Mouse (Mus musculus) megakaryocyte, embryonic 14.5 days (primary cell): ENCODE measurements around the gene Rhof. TPM values are rescaled to one million over a fixed set of nuclear protein-coding genes. Genes with fewer than 3 reads are reported as not detected.

ENCODE experiments used
- H3K27me3 ChIP-seq: replicated peaks from 2 replicates; pipeline ENCODE3; 2012; ENCODE audit warnings: inconsistent platforms
- H3K36me3 ChIP-seq: replicated peaks from 2 replicates; pipeline ENCODE3; 2012; ENCODE audit warnings: low read length, inconsistent platforms, mixed read lengths
- H3K4me1 ChIP-seq: 2 replicates; pipeline ENCODE4 v1.6.1; 2012; ENCODE audit warnings: inconsistent platforms
- H3K4me3 ChIP-seq: replicated peaks from 2 replicates; pipeline ENCODE3; 2012; ENCODE audit warnings: moderate library complexity, mild to moderate bottlenecking, inconsistent platforms
- H3K9me3 ChIP-seq: 2 replicates; pipeline ENCODE4 v1.6.1; 2012; ENCODE audit warnings: inconsistent platforms
- FLI1 ChIP-seq: IDR thresholded peaks from 2 replicates; pipeline ENCODE4 v1.6.1; 2012; ENCODE audit warnings: low read length, inconsistent platforms, mixed read lengths
- GATA1 ChIP-seq: IDR thresholded peaks from 3 replicates; pipeline ENCODE4 v1.6.1; 2012; ENCODE audit warnings: mixed read lengths, low read length, inconsistent platforms, borderline replicate concordance
- polyA plus RNA-seq: library from polyadenylated mRNA; stranded (reverse); fragments of >175 nt; gene quantifications from 2 replicates; pipeline ENCODE4 v1.2.3, GENCODE M21; 2012; ENCODE audit warnings: low replicate concordance; ENCODE audit not compliant: insufficient read depth

The Rhof gene
- polyA plus RNA-seq, 1 experiment = 61.2 TPM

- TF ChIP-seq FLI1 = no peak
- Histone ChIP-seq H3K9me3 (no peaks in the 10 kb centered on the region), H3K36me3 (peaks cover 57% of the 10 kb centered on the region), H3K4me1 (peaks cover 63% of the 10 kb centered on the region), H3K4me3 (peak overlapping the region; percentile 96), H3K27me3 (no peaks in the 10 kb centered on the region)
These were observed 4.8 kb upstream of the Rhof start for GRCm38 (mm10) chr5:123137044-123137909.

GRCm38 (mm10) chr5:123136361-123137043 lies 4.0 kb upstream of the Rhof start:
- peaks cover 59% of the 10 kb centered on the region for H3K36me3 ChIP-seq

GRCm38 (mm10) chr5:123135471-123136360 lies 3.2 kb upstream of the Rhof start:
- H3K9me3 ChIP-seq = no peaks in the 10 kb centered on the region
- TF ChIP-seq GATA1 (no peak), FLI1 (no peak)
- peak overlapping the region; percentile 96 for H3K4me3 ChIP-seq
- H3K4me1 ChIP-seq = peaks cover 79% of the 10 kb centered on the region
- peaks cover 66% of the 10 kb centered on the region for H3K36me3 ChIP-seq
- no peaks in the 10 kb centered on the region for H3K27me3 ChIP-seq

More at GRCm38 (mm10) chr5:123136361-123137043, 4.0 kb upstream of the Rhof start:
- no peaks in the 10 kb centered on the region for H3K27me3 ChIP-seq
- H3K4me1 ChIP-seq = peaks cover 71% of the 10 kb centered on the region
- TF ChIP-seq GATA1 (no peak), FLI1 (no peak)
- no peaks in the 10 kb centered on the region for H3K9me3 ChIP-seq
- peak overlapping the region; percentile 96 for H3K4me3 ChIP-seq

GRCm38 (mm10) chr5:123134875-123135382 lies 2.4 kb upstream of the Rhof start:
- Histone ChIP-seq H3K27me3 (no peaks in the 10 kb centered on the region), H3K36me3 (peaks cover 74% of the 10 kb centered on the region), H3K4me1 (peaks cover 87% of the 10 kb centered on the region), H3K9me3 (no peaks in the 10 kb centered on the region), H3K4me3 (peak overlapping the region; percentile 96)
- TF ChIP-seq FLI1 (no peak), GATA1 (no peak)

- peak overlapping the region; percentile 96 for H3K4me3 ChIP-seq
- H3K9me3 ChIP-seq = no peaks in the 10 kb centered on the region
- no peak for TF ChIP-seq GATA1
- no peak for TF ChIP-seq FLI1
- H3K4me1 ChIP-seq = peaks cover 92% of the 10 kb centered on the region
- H3K27me3 ChIP-seq = no peaks in the 10 kb centered on the region
- peaks cover 79% of the 10 kb centered on the region for H3K36me3 ChIP-seq
These were observed 1.8 kb upstream of the Rhof start for GRCm38 (mm10) chr5:123134186-123134874.

GRCm38 (mm10) chr5:123133784-123134143 lies 1.3 kb upstream of the Rhof start:
- H3K4me1 ChIP-seq = peaks cover 96% of the 10 kb centered on the region
- TF ChIP-seq FLI1 (no peak), GATA1 (no peak)
- H3K4me3 ChIP-seq = peak overlapping the region; percentile 29
- H3K27me3 ChIP-seq = no peaks in the 10 kb centered on the region
- H3K36me3 ChIP-seq = peaks cover 82% of the 10 kb centered on the region
- H3K9me3 ChIP-seq = no peaks in the 10 kb centered on the region

GRCm38 (mm10) chr5:123133083-123133783 lies 741 bp upstream of the Rhof start:
- peak overlapping the region; percentile 98 for H3K4me3 ChIP-seq
- peaks cover 98% of the 10 kb centered on the region for H3K4me1 ChIP-seq

GRCm38 (mm10) chr5:123130814-123131148 lies 1.7 kb downstream of the Rhof start:
- Histone ChIP-seq H3K36me3 (peaks cover 88% of the 10 kb centered on the region), H3K4me1 (peaks cover 100% of the 10 kb centered on the region), H3K4me3 (peak overlapping the region; percentile 98), H3K9me3 (no peaks in the 10 kb centered on the region), H3K27me3 (no peaks in the 10 kb centered on the region)
- TF ChIP-seq GATA1 = no peak
- TF ChIP-seq FLI1 = no peak

More at GRCm38 (mm10) chr5:123133083-123133783, 741 bp upstream of the Rhof start:
- Histone ChIP-seq H3K9me3 (no peaks in the 10 kb centered on the region), H3K36me3 (peaks cover 86% of the 10 kb centered on the region), H3K27me3 (no peaks in the 10 kb centered on the region)
- TF ChIP-seq GATA1 (no peak), FLI1 (no peak)
